Mouse (Mus musculus) hindbrain, postnatal 0 days (tissue): ENCODE results near the gene Armc9. TPM values are rescaled to one million over a fixed set of nuclear protein-coding genes. Genes with fewer than 3 reads are reported as not detected.

ENCODE experiments used
- ATAC-seq: fragments of 200-750 bp; cut with Nextera tagmentation; 2 replicates; pipeline ENCODE4 v1.8.0; 2017; ENCODE audit warnings: mild to moderate bottlenecking, moderate TSS enrichment, moderate library complexity
- DNase-seq: peaks from one replicate; pipeline ENCODE4 v3.0.0-alpha.2; 2015; ENCODE audit warnings: low spot score
- H3K27ac ChIP-seq: fragments of 300-500 bp; sonication (generic); 2 replicates; pipeline ENCODE4 v1.5.1; 2014; ENCODE audit warnings: mild to moderate bottlenecking
- H3K27me3 ChIP-seq: fragments of 300-500 bp; sonication (generic); 2 replicates; pipeline ENCODE4 v1.6.1; 2014; ENCODE audit warnings: low read length, mixed read lengths; ENCODE audit not compliant: insufficient read depth
- H3K36me3 ChIP-seq: fragments of 300-500 bp; sonication (generic); 2 replicates; pipeline ENCODE4 v1.6.1; 2014; ENCODE audit warnings: low read length, mixed read lengths; ENCODE audit not compliant: insufficient read depth
- H3K4me1 ChIP-seq: fragments of 300-500 bp; sonication (generic); 2 replicates; pipeline ENCODE4 v1.6.1; 2014; ENCODE audit warnings: antibody characterized with exemption, low read length, mixed read lengths; ENCODE audit not compliant: insufficient read depth
- H3K4me2 ChIP-seq: fragments of 300-500 bp; sonication (generic); 2 replicates; pipeline ENCODE4 v1.6.1; 2014; ENCODE audit warnings: low read depth, mild to moderate bottlenecking, low read length, moderate library complexity, mixed read lengths
- H3K4me3 ChIP-seq: fragments of 300-500 bp; sonication (generic); 2 replicates; pipeline ENCODE4 v1.5.1; 2014; ENCODE audit warnings: low read length
- H3K9ac ChIP-seq: fragments of 300-500 bp; sonication (generic); replicated peaks from 2 replicates; pipeline ENCODE4 v1.6.1; 2014; ENCODE audit warnings: mild to moderate bottlenecking, low read length, moderate library complexity, mixed read lengths
- H3K9me3 ChIP-seq: fragments of 300-500 bp; sonication (generic); 2 replicates; pipeline ENCODE4 v1.6.1; 2016; ENCODE audit warnings: low read length, mixed read lengths
- CTCF ChIP-seq: IDR thresholded peaks from 2 replicates; pipeline ENCODE4 v1.5.1; 2016; ENCODE audit warnings: antibody characterized with exemption, control low read depth, low read depth
- WGBS: fragments of 180-500 bp; shearing (Covaris S2); extraction: QIAGEN DNeasy Blood & Tissue Kit; methylation state at CpG from one replicate; pipeline ENCODE4 v1.1.7; 2014; 5-methylcytosine and 5-hydroxymethylcytosine counted together
- polyA plus RNA-seq: library from polyadenylated mRNA; unstranded; fragments of >200 nt; fragmentation: Nextera tagmentation; extraction: Ambion mirVana; gene quantifications from 2 replicates; pipeline ENCODE4 v1.2.1, GENCODE M21; 2015
- total RNA-seq: library from RNA; depleted of rRNA; stranded (reverse); fragments of >200 nt; gene quantifications from 2 replicates; pipeline ENCODE4 v1.2.3, GENCODE M21; 2014

The Armc9 gene
- total and polyA plus RNA-seq, 2 experiments from 2014 or later, result 21.0 to 34.9 TPM

GRCm38 (mm10) chr1:86263564-86264339 lies 109.2 kb downstream of the Armc9 start:
- Histone ChIP-seq H3K27ac (no peak overlapping the region), H3K4me3 (no peak overlapping the region), H3K36me3 (no peaks in the 10 kb centered on the region), H3K4me1 (no peaks in the 10 kb centered on the region), H3K9me3 (no peaks in the 10 kb centered on the region), H3K27me3 (no peaks in the 10 kb centered on the region), H3K4me2 (no peak overlapping the region), H3K9ac (no peak overlapping the region)
- ATAC-seq (no peak), DNase-seq (no peak)
- 54% methylated on average over 7 of the region's 7 CpGs for WGBS
- TF ChIP-seq CTCF, result no peak

- no peaks in the 10 kb centered on the region for H3K36me3 ChIP-seq
- 81% methylated on average over 3 of the region's 3 CpGs for whole genome bisulfite sequencing
- H3K27me3 ChIP-seq, result no peaks in the 10 kb centered on the region
- DNase-seq (no peak), ATAC-seq (no peak)
- no peak overlapping the region for H3K4me2 ChIP-seq
- no peaks in the 10 kb centered on the region for H3K9me3 ChIP-seq
- H3K9ac ChIP-seq, result no peak overlapping the region
- no peak overlapping the region for H3K27ac ChIP-seq
- TF ChIP-seq CTCF, result no peak
- no peak overlapping the region for H3K4me3 ChIP-seq
- no peaks in the 10 kb centered on the region for H3K4me1 ChIP-seq
Observed at GRCm38 (mm10) chr1:86265060-86265459, 110.5 kb downstream of the Armc9 start.

- no peak for ATAC-seq
Observed at GRCm38 (mm10) chr1:86268492-86269189, 114.1 kb downstream of the Armc9 start.

GRCm38 (mm10) chr1:86269190-86269508 lies 114.6 kb downstream of the Armc9 start:
- Histone ChIP-seq H3K27ac (no peak overlapping the region), H3K9me3 (no peaks in the 10 kb centered on the region), H3K27me3 (no peaks in the 10 kb centered on the region), H3K36me3 (no peaks in the 10 kb centered on the region), H3K4me1 (no peaks in the 10 kb centered on the region), H3K9ac (no peak overlapping the region), H3K4me3 (no peak overlapping the region), H3K4me2 (no peak overlapping the region)
- DNase-seq (no peak), ATAC-seq (no peak)
- WGBS, result 76% methylated on average over 4 of the region's 4 CpGs
- no peak for TF ChIP-seq CTCF

More at GRCm38 (mm10) chr1:86268492-86269189, 114.1 kb downstream of the Armc9 start:
- Histone ChIP-seq H3K9me3 (no peaks in the 10 kb centered on the region), H3K27ac (no peak overlapping the region), H3K4me3 (no peak overlapping the region), H3K27me3 (no peaks in the 10 kb centered on the region), H3K4me1 (no peaks in the 10 kb centered on the region), H3K36me3 (no peaks in the 10 kb centered on the region), H3K9ac (no peak overlapping the region), H3K4me2 (no peak overlapping the region)
- DNase-seq, result no peak
- WGBS, result 85% methylated on average over 9 of the region's 9 CpGs
- TF ChIP-seq CTCF, result no peak

GRCm38 (mm10) chr1:86271707-86272106 lies 117.1 kb downstream of the Armc9 start:
- Histone ChIP-seq H3K9me3 (no peaks in the 10 kb centered on the region), H3K9ac (no peak overlapping the region), H3K4me2 (no peak overlapping the region), H3K36me3 (no peaks in the 10 kb centered on the region), H3K27me3 (no peaks in the 10 kb centered on the region), H3K4me1 (no peaks in the 10 kb centered on the region), H3K27ac (no peak overlapping the region), H3K4me3 (no peak overlapping the region)
- TF ChIP-seq CTCF, result no peak
- ATAC-seq (no peak), DNase-seq (no peak)
- 85% methylated on average over 6 of the region's 6 CpGs for WGBS

GRCm38 (mm10) chr1:86277055-86277454 lies 122.5 kb downstream of the Armc9 start:
- WGBS, result 93% methylated on average over 5 of the region's 5 CpGs
- H3K27ac ChIP-seq, result no peak overlapping the region

More at GRCm38 (mm10) chr1:86277055-86277454, 122.5 kb downstream of the Armc9 start:
- no peaks in the 10 kb centered on the region for H3K27me3 ChIP-seq
- H3K36me3 ChIP-seq, result no peaks in the 10 kb centered on the region
- H3K9me3 ChIP-seq, result no peaks in the 10 kb centered on the region
- H3K4me1 ChIP-seq, result no peaks in the 10 kb centered on the region
- no peak overlapping the region for H3K4me2 ChIP-seq
- no peak overlapping the region for H3K9ac ChIP-seq
- ATAC-seq (no peak), DNase-seq (no peak)
- TF ChIP-seq CTCF, result no peak
- H3K4me3 ChIP-seq, result no peak overlapping the region
